Mouse (Mus musculus): ENCODE data around the gene Tmem132c. TPM values are rescaled to one million over a fixed set of nuclear protein-coding genes. Genes with fewer than 3 reads are reported as not detected.

The Tmem132c gene
- polyA plus RNA-seq, 1 experiment, result 0.20 TPM

DNA sequence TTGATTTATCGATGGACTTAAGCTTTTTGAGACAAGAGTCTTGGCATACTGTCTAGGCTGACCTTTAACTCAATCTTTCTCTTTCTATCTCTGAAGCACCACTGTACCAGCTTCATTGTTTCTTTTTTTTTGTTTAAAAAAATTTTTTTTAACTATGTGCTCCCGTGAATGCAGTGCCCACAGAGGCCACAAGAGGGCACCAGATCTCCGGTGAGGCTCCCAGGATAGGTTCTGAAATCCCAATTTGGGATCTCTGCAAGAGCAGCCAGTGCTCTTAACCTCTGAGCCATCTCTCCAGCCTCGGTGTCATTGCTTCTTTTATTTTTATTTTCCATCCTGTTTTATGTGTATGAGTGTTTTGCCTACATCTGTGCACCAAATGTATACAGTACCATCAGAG lies 197.0 kb downstream of the Tmem132c start:
- peak; percentile 70 for TF ChIP-seq CTCF (IDR thresholded peaks at IDR 0.05; ENCODE audit: control insufficient read depth, insufficient read depth, insufficient replicate concordance, low read depth, low read length)
- no peak for TF ChIP-seq POLR2A (IDR thresholded peaks at IDR 0.05; ENCODE audit: control insufficient read depth, low read depth, low read length)
- no peaks in the 10 kb centered on the region for H3K36me3 ChIP-seq (ENCODE audit: control insufficient read depth, insufficient read depth, low read length)
- H3K4me1 ChIP-seq (ENCODE audit: control insufficient read depth, insufficient read depth, low read length), result no peaks in the 10 kb centered on the region
- no peak overlapping the region for H3K27ac ChIP-seq (ENCODE audit: control insufficient read depth, insufficient read depth, low read depth, low read length)
- H3K27me3 ChIP-seq (ENCODE audit: control insufficient read depth, insufficient read depth, low read length), result no peaks in the 10 kb centered on the region
- H3K4me3 ChIP-seq (ENCODE audit: control insufficient read depth, low read depth, low read length), result no peak overlapping the region

DNA sequence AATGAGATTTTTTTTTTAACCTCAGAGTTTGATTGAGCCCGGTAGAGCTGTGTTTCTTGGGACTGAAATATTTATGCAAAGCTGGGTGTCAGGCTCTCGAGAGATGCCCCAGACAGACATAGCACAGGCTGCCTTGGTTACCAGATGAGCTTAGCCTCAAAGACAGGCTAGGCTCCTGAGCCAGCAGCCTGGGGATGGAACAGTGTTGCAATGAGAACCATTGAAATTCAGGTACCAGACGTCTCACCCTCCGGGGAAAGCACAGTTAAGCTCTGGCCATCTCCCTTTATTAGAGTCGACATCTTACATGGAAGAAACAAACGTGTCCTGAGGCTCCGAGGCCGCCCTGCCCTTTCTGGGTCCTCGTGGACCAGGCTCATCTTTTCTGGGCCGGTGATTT lies 200.4 kb downstream of the Tmem132c start:
- Histone ChIP-seq H3K36me3 (ENCODE audit: control insufficient read depth, insufficient read depth, low read length) (no peaks in the 10 kb centered on the region), H3K27me3 (ENCODE audit: control insufficient read depth, insufficient read depth, low read length) (no peaks in the 10 kb centered on the region), H3K27ac (ENCODE audit: control insufficient read depth, insufficient read depth, low read depth, low read length) (no peak overlapping the region), H3K4me1 (ENCODE audit: control insufficient read depth, insufficient read depth, low read length) (no peaks in the 10 kb centered on the region), H3K4me3 (ENCODE audit: control insufficient read depth, low read depth, low read length) (no peak overlapping the region)
- no peak for TF ChIP-seq POLR2A (IDR thresholded peaks at IDR 0.05; ENCODE audit: control insufficient read depth, low read depth, low read length)
- TF ChIP-seq CTCF (IDR thresholded peaks at IDR 0.05; ENCODE audit: control insufficient read depth, insufficient read depth, insufficient replicate concordance, low read depth, low read length), result no peak

DNA sequence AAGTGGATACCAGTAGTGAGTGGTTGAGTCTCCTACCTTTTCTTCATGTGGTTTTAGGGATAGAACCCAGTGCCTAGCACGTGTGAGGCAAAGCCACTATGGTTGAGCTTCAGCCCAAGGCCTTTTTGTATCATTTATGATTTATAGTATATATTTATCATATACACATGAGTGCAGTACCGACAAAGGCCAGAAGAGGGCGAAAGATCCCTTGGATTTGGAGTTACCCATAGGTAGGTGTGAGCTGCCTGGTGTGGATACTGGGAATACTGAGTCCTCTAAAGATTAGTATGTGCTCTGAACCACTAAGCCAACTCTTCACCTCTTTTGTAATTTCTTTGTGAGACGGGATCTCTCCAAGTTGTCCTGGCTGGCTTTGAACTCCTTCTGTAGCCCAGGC lies 212.0 kb downstream of the Tmem132c start:
- Histone ChIP-seq H3K4me1 (ENCODE audit: control insufficient read depth, insufficient read depth, low read length) (no peaks in the 10 kb centered on the region), H3K4me3 (ENCODE audit: control insufficient read depth, low read depth, low read length) (no peak overlapping the region), H3K27me3 (ENCODE audit: control insufficient read depth, insufficient read depth, low read length) (no peaks in the 10 kb centered on the region), H3K36me3 (ENCODE audit: control insufficient read depth, insufficient read depth, low read length) (no peaks in the 10 kb centered on the region), H3K27ac (ENCODE audit: control insufficient read depth, insufficient read depth, low read depth, low read length) (no peak overlapping the region)
- TF ChIP-seq POLR2A (IDR thresholded peaks at IDR 0.05; ENCODE audit: control insufficient read depth, low read depth, low read length) (no peak), CTCF (IDR thresholded peaks at IDR 0.05; ENCODE audit: control insufficient read depth, insufficient read depth, insufficient replicate concordance, low read depth, low read length) (peak; percentile 43; the same call in 1 of the 2 replicates)

DNA sequence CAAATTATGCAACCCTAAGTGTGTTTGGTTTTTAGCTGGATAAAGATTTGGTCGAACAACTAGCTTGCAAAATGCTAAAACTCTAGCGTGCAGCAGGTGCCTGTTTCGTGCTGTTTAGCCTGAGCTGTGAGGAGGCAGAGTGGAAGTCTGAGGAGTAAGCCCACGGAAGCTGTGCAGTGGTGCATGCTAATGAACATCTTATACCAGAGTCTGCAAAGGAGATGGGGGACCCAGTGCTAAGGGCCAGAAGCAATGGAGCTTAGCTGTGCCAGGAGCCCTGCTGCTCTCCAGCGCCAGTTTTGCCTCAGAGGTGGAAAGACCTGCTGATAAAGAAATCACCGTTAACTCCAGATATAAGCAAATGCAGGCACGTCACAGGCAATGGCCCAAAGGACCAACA lies 212.5 kb downstream of the Tmem132c start:
- Histone ChIP-seq H3K27me3 (ENCODE audit: control insufficient read depth, insufficient read depth, low read length) (no peaks in the 10 kb centered on the region), H3K36me3 (ENCODE audit: control insufficient read depth, insufficient read depth, low read length) (no peaks in the 10 kb centered on the region), H3K27ac (ENCODE audit: control insufficient read depth, insufficient read depth, low read depth, low read length) (no peak overlapping the region), H3K4me3 (ENCODE audit: control insufficient read depth, low read depth, low read length) (no peak overlapping the region), H3K4me1 (ENCODE audit: control insufficient read depth, insufficient read depth, low read length) (no peaks in the 10 kb centered on the region)
- TF ChIP-seq CTCF (IDR thresholded peaks at IDR 0.05; ENCODE audit: control insufficient read depth, insufficient read depth, insufficient replicate concordance, low read depth, low read length) (no peak), POLR2A (IDR thresholded peaks at IDR 0.05; ENCODE audit: control insufficient read depth, low read depth, low read length) (no peak)

DNA sequence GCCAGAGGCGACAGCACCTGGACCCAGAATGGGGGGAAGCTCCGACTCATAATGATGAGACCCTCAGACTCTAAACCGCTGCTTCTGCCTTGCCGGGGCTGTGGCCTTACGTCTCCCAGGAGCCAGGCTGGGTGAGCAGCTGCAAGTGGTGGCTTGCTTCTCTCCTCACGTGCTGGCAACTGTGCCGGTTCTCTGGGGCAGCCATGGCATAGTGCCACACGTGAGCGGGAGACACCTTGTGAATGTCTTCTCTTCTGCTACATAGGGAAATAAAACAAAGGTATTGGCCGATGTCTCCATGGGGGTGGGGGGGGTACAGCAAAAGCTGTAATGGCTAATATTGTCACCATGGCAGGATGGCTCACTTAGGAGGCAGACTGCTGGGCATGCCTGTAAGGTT lies 214.5 kb downstream of the Tmem132c start:
- Histone ChIP-seq H3K36me3 (ENCODE audit: control insufficient read depth, insufficient read depth, low read length) (no peaks in the 10 kb centered on the region), H3K27me3 (ENCODE audit: control insufficient read depth, insufficient read depth, low read length) (no peaks in the 10 kb centered on the region), H3K4me3 (ENCODE audit: control insufficient read depth, low read depth, low read length) (no peak overlapping the region), H3K4me1 (ENCODE audit: control insufficient read depth, insufficient read depth, low read length) (no peaks in the 10 kb centered on the region), H3K27ac (ENCODE audit: control insufficient read depth, insufficient read depth, low read depth, low read length) (no peak overlapping the region)
- TF ChIP-seq CTCF (IDR thresholded peaks at IDR 0.05; ENCODE audit: control insufficient read depth, insufficient read depth, insufficient replicate concordance, low read depth, low read length), result no peak
- TF ChIP-seq POLR2A (IDR thresholded peaks at IDR 0.05; ENCODE audit: control insufficient read depth, low read depth, low read length), result no peak

DNA sequence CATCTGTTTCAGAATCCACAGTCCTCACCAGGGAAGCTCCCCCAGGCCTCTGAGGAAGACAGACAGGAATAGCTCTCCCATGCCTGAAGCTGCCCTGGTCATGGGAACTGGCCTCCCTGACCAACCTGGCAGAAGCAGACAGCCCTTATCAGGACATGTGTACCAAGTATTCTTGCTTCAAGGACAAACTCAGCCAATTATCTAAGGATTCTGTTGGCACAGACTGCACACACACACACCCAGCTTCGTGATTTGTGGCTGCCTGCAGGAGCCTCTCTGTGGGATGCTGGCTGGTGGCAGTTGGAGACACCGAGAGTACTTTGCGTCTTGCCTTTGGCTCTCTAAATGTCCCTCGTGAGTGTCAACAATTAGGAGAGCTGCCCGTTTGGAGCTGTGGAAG lies 226.5 kb downstream of the Tmem132c start:
- no peaks in the 10 kb centered on the region for H3K27me3 ChIP-seq (ENCODE audit: control insufficient read depth, insufficient read depth, low read length)
- TF ChIP-seq POLR2A (IDR thresholded peaks at IDR 0.05; ENCODE audit: control insufficient read depth, low read depth, low read length) (no peak), CTCF (IDR thresholded peaks at IDR 0.05; ENCODE audit: control insufficient read depth, insufficient read depth, insufficient replicate concordance, low read depth, low read length) (no peak)
- no peaks in the 10 kb centered on the region for H3K36me3 ChIP-seq (ENCODE audit: control insufficient read depth, insufficient read depth, low read length)
- no peak overlapping the region for H3K4me3 ChIP-seq (ENCODE audit: control insufficient read depth, low read depth, low read length)
- H3K4me1 ChIP-seq (ENCODE audit: control insufficient read depth, insufficient read depth, low read length), result no peaks in the 10 kb centered on the region
- H3K27ac ChIP-seq (ENCODE audit: control insufficient read depth, insufficient read depth, low read depth, low read length), result no peak overlapping the region

DNA sequence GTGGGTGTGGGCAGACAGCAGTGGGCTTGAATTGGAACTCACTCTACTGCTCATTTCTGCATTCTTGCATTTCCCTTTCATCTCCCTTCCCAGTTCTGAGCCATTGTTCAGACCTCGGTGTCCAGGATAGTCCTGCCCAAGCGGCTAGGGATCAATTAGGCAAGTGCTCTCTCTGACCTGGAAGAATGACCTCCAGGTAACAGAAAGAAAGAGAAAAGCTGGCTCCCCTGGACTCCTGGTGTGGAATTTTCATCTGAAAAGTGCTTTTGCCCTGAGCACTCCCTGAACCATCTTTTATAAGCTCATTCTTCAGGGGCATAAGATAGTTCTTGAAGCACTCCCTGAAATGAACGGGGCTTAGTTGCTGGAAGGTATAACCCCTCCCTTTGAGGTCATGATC lies 228.7 kb downstream of the Tmem132c start:
- H3K27me3 ChIP-seq (ENCODE audit: control insufficient read depth, insufficient read depth, low read length), result no peaks in the 10 kb centered on the region
- TF ChIP-seq CTCF (IDR thresholded peaks at IDR 0.05; ENCODE audit: control insufficient read depth, insufficient read depth, insufficient replicate concordance, low read depth, low read length) (no peak), POLR2A (IDR thresholded peaks at IDR 0.05; ENCODE audit: control insufficient read depth, low read depth, low read length) (no peak)
- H3K36me3 ChIP-seq (ENCODE audit: control insufficient read depth, insufficient read depth, low read length), result no peaks in the 10 kb centered on the region
- no peaks in the 10 kb centered on the region for H3K4me1 ChIP-seq (ENCODE audit: control insufficient read depth, insufficient read depth, low read length)
- no peak overlapping the region for H3K4me3 ChIP-seq (ENCODE audit: control insufficient read depth, low read depth, low read length)
- H3K27ac ChIP-seq (ENCODE audit: control insufficient read depth, insufficient read depth, low read depth, low read length), result no peak overlapping the region

DNA sequence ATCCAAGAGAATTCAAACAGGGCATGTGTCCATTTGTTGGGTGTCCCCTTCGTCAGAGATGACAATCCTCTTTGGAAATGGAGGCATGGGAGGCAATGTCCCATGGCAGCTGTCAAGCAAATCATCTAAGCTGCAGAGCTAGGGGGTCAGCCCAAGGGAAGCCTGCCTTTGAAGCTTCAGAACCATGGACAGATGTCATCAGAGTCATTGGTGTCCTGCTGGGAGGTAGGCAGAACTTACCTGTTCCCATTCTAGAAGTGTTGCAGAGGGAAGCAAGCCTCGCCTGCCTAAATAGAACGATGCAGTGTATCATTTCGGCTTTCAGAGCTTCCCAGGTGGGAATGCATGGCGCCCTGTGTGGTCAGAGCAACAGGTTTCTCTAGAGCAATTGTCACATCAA lies 230.3 kb downstream of the Tmem132c start:
- no peak for TF ChIP-seq CTCF (IDR thresholded peaks at IDR 0.05; ENCODE audit: control insufficient read depth, insufficient read depth, insufficient replicate concordance, low read depth, low read length)
- no peak for TF ChIP-seq POLR2A (IDR thresholded peaks at IDR 0.05; ENCODE audit: control insufficient read depth, low read depth, low read length)
- no peak overlapping the region for H3K27ac ChIP-seq (ENCODE audit: control insufficient read depth, insufficient read depth, low read depth, low read length)

More for the DNA sequence above, 230.3 kb downstream of the Tmem132c start:
- Histone ChIP-seq H3K4me3 (ENCODE audit: control insufficient read depth, low read depth, low read length) (no peak overlapping the region), H3K36me3 (ENCODE audit: control insufficient read depth, insufficient read depth, low read length) (no peaks in the 10 kb centered on the region), H3K4me1 (ENCODE audit: control insufficient read depth, insufficient read depth, low read length) (no peaks in the 10 kb centered on the region), H3K27me3 (ENCODE audit: control insufficient read depth, insufficient read depth, low read length) (no peaks in the 10 kb centered on the region)

Measured in testis, adult 2 months (tissue).